Mouse (Mus musculus): ENCODE measurements around the gene Ugcg. TPM values are rescaled to one million over a fixed set of nuclear protein-coding genes. Genes with fewer than 3 reads are reported as not detected.

Ugcg gene
- total and polyA plus RNA-seq, 2 experiments from 2014 or later: 22.8 to 68.5 TPM

- Histone ChIP-seq H3K9me3 (ENCODE audit: low read length) (no peaks in the 10 kb centered on the region), H3K27me3 (ENCODE audit: insufficient read depth, low read length) (no peaks in the 10 kb centered on the region)
- 91% methylated on average over 5 of the region's 5 CpGs for WGBS
Observed at GRCm38 (mm10) chr4:59160289-59160688, 28.8 kb upstream of the Ugcg start.

DNA sequence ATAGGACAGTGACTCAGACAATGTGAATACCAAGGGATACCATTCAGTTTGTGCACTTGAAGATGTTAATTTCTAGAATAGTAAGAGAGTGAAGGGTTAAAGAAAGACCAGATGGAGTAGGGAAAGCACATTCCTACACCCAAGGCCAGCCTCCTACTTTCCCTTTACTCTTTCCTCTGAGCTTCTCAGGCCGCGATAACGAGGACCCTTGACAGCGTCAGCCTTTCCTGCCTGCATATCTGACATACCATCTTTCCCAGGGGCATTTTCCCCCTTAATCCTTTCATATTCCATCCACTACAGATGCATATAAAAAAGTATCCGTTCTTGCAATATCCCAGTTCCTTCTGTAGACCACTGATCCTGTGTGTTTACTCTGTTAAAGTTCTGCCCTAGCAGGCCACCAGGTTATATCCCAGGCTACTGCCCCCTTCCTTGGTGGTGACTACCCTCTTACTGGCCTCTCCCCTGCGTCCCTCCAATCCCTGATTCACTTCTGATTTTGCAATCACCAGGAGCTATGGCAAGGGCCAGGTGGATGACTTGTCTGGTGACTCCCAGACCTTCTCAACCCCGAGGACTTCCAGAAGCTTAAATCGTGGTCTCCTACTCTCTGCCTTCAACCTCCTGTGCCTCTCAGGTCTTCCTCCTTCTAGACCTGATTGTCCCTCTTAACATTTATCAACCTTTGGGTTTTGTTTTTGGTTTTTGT lies 27.9 kb upstream of the Ugcg start:
- WGBS: 74% methylated on average over 8 of the region's 8 CpGs
- Histone ChIP-seq H3K36me3 (ENCODE audit: insufficient read depth, low read length) (no peaks in the 10 kb centered on the region), H3K27ac (ENCODE audit: low read depth, low read length) (no peak overlapping the region), H3K4me2 (ENCODE audit: low read depth, low read length, poor library complexity, severe bottlenecking) (no peak overlapping the region), H3K9ac (replicated peaks; ENCODE audit: low read length, poor library complexity, severe bottlenecking) (no peak overlapping the region), H3K9me3 (ENCODE audit: low read length) (no peaks in the 10 kb centered on the region), H3K4me3 (ENCODE audit: low read depth, low read length) (no peak overlapping the region), H3K4me1 (ENCODE audit: insufficient read depth, low read length) (no peaks in the 10 kb centered on the region), H3K27me3 (ENCODE audit: insufficient read depth, low read length) (no peaks in the 10 kb centered on the region)
- ATAC-seq (ENCODE audit: low FRiP score) (no peak), DNase-seq (ENCODE audit: low spot score) (no peak)
- no peak for TF ChIP-seq CTCF (IDR thresholded peaks at IDR 0.05)

More at GRCm38 (mm10) chr4:59160289-59160688, 28.8 kb upstream of the Ugcg start:
- Histone ChIP-seq H3K9ac (replicated peaks; ENCODE audit: low read length, poor library complexity, severe bottlenecking) (no peak overlapping the region), H3K4me3 (ENCODE audit: low read depth, low read length) (no peak overlapping the region), H3K4me2 (ENCODE audit: low read depth, low read length, poor library complexity, severe bottlenecking) (no peak overlapping the region), H3K4me1 (ENCODE audit: insufficient read depth, low read length) (no peaks in the 10 kb centered on the region), H3K27ac (ENCODE audit: low read depth, low read length) (no peak overlapping the region), H3K36me3 (ENCODE audit: insufficient read depth, low read length) (no peaks in the 10 kb centered on the region)
- DNase-seq (ENCODE audit: low spot score) (no peak), ATAC-seq (ENCODE audit: low FRiP score) (no peak)
- TF ChIP-seq CTCF (IDR thresholded peaks at IDR 0.05): no peak

DNA sequence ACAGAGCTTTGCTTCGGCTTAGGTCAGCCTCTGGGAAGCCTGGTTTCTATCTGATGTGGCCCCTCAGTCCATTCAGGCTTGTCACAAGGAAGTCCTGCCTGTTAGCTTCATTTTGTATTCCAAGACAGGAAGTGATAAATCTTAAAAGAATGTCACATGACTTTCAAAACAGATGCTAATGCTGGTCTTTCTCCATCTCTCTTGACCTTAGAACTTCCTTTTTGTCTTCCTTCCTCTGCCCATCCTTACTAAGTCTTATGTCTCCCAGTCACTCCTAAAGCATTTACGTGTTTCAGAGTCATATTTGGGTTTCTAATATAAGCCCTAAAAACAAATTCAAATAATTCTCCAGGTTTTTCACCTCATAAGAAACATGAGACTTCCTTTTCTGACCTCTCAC lies 25.0 kb upstream of the Ugcg start:
- no peak for TF ChIP-seq CTCF (IDR thresholded peaks at IDR 0.05)
- Histone ChIP-seq H3K4me2 (ENCODE audit: low read depth, low read length, poor library complexity, severe bottlenecking) (no peak overlapping the region), H3K36me3 (ENCODE audit: insufficient read depth, low read length) (no peaks in the 10 kb centered on the region), H3K9me3 (ENCODE audit: low read length) (no peaks in the 10 kb centered on the region), H3K27me3 (ENCODE audit: insufficient read depth, low read length) (no peaks in the 10 kb centered on the region), H3K4me1 (ENCODE audit: insufficient read depth, low read length) (no peaks in the 10 kb centered on the region), H3K27ac (ENCODE audit: low read depth, low read length) (no peak overlapping the region), H3K9ac (replicated peaks; ENCODE audit: low read length, poor library complexity, severe bottlenecking) (no peak overlapping the region), H3K4me3 (ENCODE audit: low read depth, low read length) (no peak overlapping the region)
- DNase-seq (ENCODE audit: low spot score): no peak
- no peak for ATAC-seq (ENCODE audit: low FRiP score)
- 79% methylated on average over 2 of the region's 2 CpGs for WGBS

GRCm38 (mm10) chr4:59167251-59167847 lies 21.7 kb upstream of the Ugcg start:
- ATAC-seq (ENCODE audit: low FRiP score): no peak
- Histone ChIP-seq H3K27me3 (ENCODE audit: insufficient read depth, low read length) (no peaks in the 10 kb centered on the region), H3K36me3 (ENCODE audit: insufficient read depth, low read length) (no peaks in the 10 kb centered on the region), H3K4me2 (ENCODE audit: low read depth, low read length, poor library complexity, severe bottlenecking) (no peak overlapping the region), H3K9ac (replicated peaks; ENCODE audit: low read length, poor library complexity, severe bottlenecking) (no peak overlapping the region), H3K27ac (ENCODE audit: low read depth, low read length) (no peak overlapping the region), H3K9me3 (ENCODE audit: low read length) (no peaks in the 10 kb centered on the region), H3K4me3 (ENCODE audit: low read depth, low read length) (no peak overlapping the region), H3K4me1 (ENCODE audit: insufficient read depth, low read length) (no peaks in the 10 kb centered on the region)
- TF ChIP-seq CTCF (IDR thresholded peaks at IDR 0.05): no peak
- no peak for DNase-seq (ENCODE audit: low spot score)
- WGBS: 95% methylated on average over 2 of the region's 2 CpGs

GRCm38 (mm10) chr4:59169981-59170380 lies 19.1 kb upstream of the Ugcg start:
- DNase-seq (ENCODE audit: low spot score): no peak
- Histone ChIP-seq H3K9ac (replicated peaks; ENCODE audit: low read length, poor library complexity, severe bottlenecking) (no peak overlapping the region), H3K4me1 (ENCODE audit: insufficient read depth, low read length) (no peaks in the 10 kb centered on the region), H3K27ac (ENCODE audit: low read depth, low read length) (no peak overlapping the region), H3K36me3 (ENCODE audit: insufficient read depth, low read length) (no peaks in the 10 kb centered on the region), H3K4me2 (ENCODE audit: low read depth, low read length, poor library complexity, severe bottlenecking) (no peak overlapping the region), H3K9me3 (ENCODE audit: low read length) (no peaks in the 10 kb centered on the region), H3K4me3 (ENCODE audit: low read depth, low read length) (no peak overlapping the region), H3K27me3 (ENCODE audit: insufficient read depth, low read length) (no peaks in the 10 kb centered on the region)
- no peak for ATAC-seq (ENCODE audit: low FRiP score)
- WGBS: 79% methylated on average over 5 of the region's 5 CpGs
- no peak for TF ChIP-seq CTCF (IDR thresholded peaks at IDR 0.05)

GRCm38 (mm10) chr4:59172616-59173015 lies 16.4 kb upstream of the Ugcg start:
- no peaks in the 10 kb centered on the region for H3K36me3 ChIP-seq (ENCODE audit: insufficient read depth, low read length)
- H3K27me3 ChIP-seq (ENCODE audit: insufficient read depth, low read length): no peaks in the 10 kb centered on the region
- DNase-seq (ENCODE audit: low spot score) (no peak), ATAC-seq (ENCODE audit: low FRiP score) (no peak)
- H3K9ac ChIP-seq (replicated peaks; ENCODE audit: low read length, poor library complexity, severe bottlenecking): no peak overlapping the region
- no peaks in the 10 kb centered on the region for H3K9me3 ChIP-seq (ENCODE audit: low read length)
- no peak for TF ChIP-seq CTCF (IDR thresholded peaks at IDR 0.05)
- H3K4me3 ChIP-seq (ENCODE audit: low read depth, low read length): no peak overlapping the region
- no peak overlapping the region for H3K27ac ChIP-seq (ENCODE audit: low read depth, low read length)
- H3K4me1 ChIP-seq (ENCODE audit: insufficient read depth, low read length): no peaks in the 10 kb centered on the region
- 10% methylated on average over 2 of the region's 2 CpGs for WGBS
- H3K4me2 ChIP-seq (ENCODE audit: low read depth, low read length, poor library complexity, severe bottlenecking): no peak overlapping the region
